ENCODE assay signal across 28 mouse cellular contexts in genomic region chr1:62566596-62566995, GRCm38 (mm10).
"Had no signal": no experiment of that assay in that cellular context is flagged by ENCODE, and none has a peak within 500 bp of the region (broad histone marks: within the 10 kb centered on the region; RNA-seq: fewer than 3 reads in every experiment).

No protein-coding gene starts in this region.

- ATAC-seq: hindbrain, postnatal 0 days; intestine, embryonic 16.5 days had no signal

- H3K9ac ChIP-seq: heart, embryonic 13.5 days; heart, embryonic 15.5 days; hindbrain, embryonic 13.5 days; hindbrain, embryonic 15.5 days; kidney, embryonic 15.5 days; limb, embryonic 13.5 days; limb, embryonic 15.5 days; liver, embryonic 13.5 days; liver, embryonic 15.5 days had no signal

- H3K27ac ChIP-seq: gastrocnemius, adult 2 months; heart, embryonic 10.5 days; heart, embryonic 13.5 days; heart, embryonic 15.5 days; hindbrain, embryonic 13.5 days; hindbrain, embryonic 15.5 days; hindbrain, postnatal 0 days; kidney, embryonic 15.5 days; kidney, postnatal 0 days; limb, embryonic 13.5 days; limb, embryonic 15.5 days; liver, embryonic 13.5 days; liver, embryonic 15.5 days had no signal

- H3K9me3 ChIP-seq: heart, embryonic 10.5 days; heart, embryonic 13.5 days; heart, embryonic 15.5 days; hindbrain, embryonic 13.5 days; hindbrain, embryonic 15.5 days; kidney, embryonic 15.5 days; limb, embryonic 15.5 days; liver, embryonic 13.5 days; liver, embryonic 15.5 days had no signal

- DNase-seq: gastrocnemius, adult 2 months; gastrocnemius, postnatal 14 days; gastrocnemius, postnatal 36 days; heart, adult 18-20 months; heart, postnatal 14 days; heart, postnatal 36 days; kidney, adult 11 months; kidney, adult 2 months; kidney, adult 9 months; kidney, postnatal 14 days; kidney, postnatal 36 days; layer of hippocampus, adult 9-11 months; layer of hippocampus, postnatal 36 days; left cerebral cortex, postnatal 4 days; liver, embryonic 13.5 days had no signal

- H3K4me2 ChIP-seq: heart, embryonic 13.5 days; heart, embryonic 15.5 days; hindbrain, embryonic 13.5 days; hindbrain, embryonic 15.5 days; kidney, embryonic 15.5 days; limb, embryonic 13.5 days; limb, embryonic 15.5 days; liver, embryonic 11.5 days; liver, embryonic 13.5 days; liver, embryonic 15.5 days had no signal

- H3K36me3 ChIP-seq: heart, embryonic 10.5 days; heart, embryonic 13.5 days; heart, embryonic 15.5 days; hindbrain, embryonic 13.5 days; hindbrain, embryonic 15.5 days; kidney, embryonic 15.5 days; limb, embryonic 13.5 days; limb, embryonic 15.5 days; liver, embryonic 13.5 days; liver, embryonic 15.5 days had no signal

- H3K4me1 ChIP-seq: heart, embryonic 15.5 days; kidney, embryonic 15.5 days; liver, embryonic 13.5 days; liver, embryonic 15.5 days had no signal

- H3K4me3 ChIP-seq: gastrocnemius, adult 2 months; heart, embryonic 10.5 days; heart, embryonic 13.5 days; heart, embryonic 15.5 days; hindbrain, embryonic 13.5 days; hindbrain, embryonic 15.5 days; kidney, embryonic 15.5 days; limb, embryonic 13.5 days; limb, embryonic 15.5 days; liver, embryonic 13.5 days; liver, embryonic 15.5 days had no signal

- H3K27me3 ChIP-seq: heart, embryonic 13.5 days; heart, embryonic 15.5 days; hindbrain, embryonic 13.5 days; hindbrain, embryonic 15.5 days; kidney, embryonic 15.5 days; limb, embryonic 13.5 days; limb, embryonic 15.5 days; liver, embryonic 13.5 days; liver, embryonic 15.5 days had no signal
